In the genomic region with DNA sequence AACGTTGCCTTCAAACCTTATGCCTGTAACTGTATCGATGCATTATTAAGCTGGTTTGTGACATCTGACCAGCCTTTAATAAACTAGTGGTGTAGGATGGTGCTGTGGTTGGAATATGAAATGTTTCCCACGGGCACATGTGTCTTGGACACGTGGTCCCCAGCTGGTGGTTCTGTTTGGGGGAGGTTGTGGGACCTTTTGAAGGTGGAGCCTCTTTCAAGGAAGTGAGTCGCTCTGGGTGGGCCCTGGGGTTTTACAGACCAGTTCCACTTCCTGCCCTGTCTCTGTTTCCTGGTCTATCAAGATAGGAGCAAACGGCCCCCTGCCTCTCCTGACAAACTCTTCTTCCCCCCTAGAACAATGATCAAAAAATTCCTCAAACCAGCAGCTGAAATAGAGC, we compare ENCODE assay signal across 11 mouse cellular contexts.
DNase-seq lines count a peak whose midpoint lies in the region; ATAC-seq and TF ChIP-seq lines count a peak whose summit lies in the region.
"Had no signal": no experiment of that assay in that cellular context is flagged by ENCODE, and none has a peak within 500 bp of the region (broad histone marks: within the 10 kb centered on the region; RNA-seq: fewer than 3 reads in every experiment).

No protein-coding gene starts in this region.

- H3K27me3 ChIP-seq in stomach, embryonic 16.5 days (ENCODE audit: control insufficient read depth, insufficient read depth, low read length): no peaks in the 10 kb centered on the region
- no peaks in the 10 kb centered on the region for H3K27me3 ChIP-seq in stomach, postnatal 0 days (ENCODE audit: control insufficient read depth, insufficient read depth, low read length)
- H3K27me3 ChIP-seq in heart, embryonic 14.5 days (ENCODE audit: control insufficient read depth, insufficient read depth, low read length): no peaks in the 10 kb centered on the region
- H3K27me3 ChIP-seq in hindbrain, embryonic 14.5 days (ENCODE audit: control insufficient read depth, insufficient read depth, low read length): no peaks in the 10 kb centered on the region
- H3K27me3 ChIP-seq: lung, embryonic 15.5 days; neural tube, embryonic 15.5 days had no signal

- H3K4me2 ChIP-seq in stomach, embryonic 16.5 days (ENCODE audit: low read depth, low read length): no peak overlapping the region
- no peak overlapping the region for H3K4me2 ChIP-seq in stomach, postnatal 0 days (replicated peaks; ENCODE audit: low read depth)
- no peak overlapping the region for H3K4me2 ChIP-seq in heart, embryonic 14.5 days (ENCODE audit: low read length)
- H3K4me2 ChIP-seq in hindbrain, embryonic 14.5 days (replicated peaks): no peak overlapping the region
- H3K4me2 ChIP-seq: lung, embryonic 15.5 days; neural tube, embryonic 15.5 days had no signal

- H3K27ac ChIP-seq in stomach, embryonic 16.5 days (ENCODE audit: low read length): peak overlapping the region; percentile 82; the same call in 1 of the 2 replicates
- no peak overlapping the region for H3K27ac ChIP-seq in stomach, postnatal 0 days (replicated peaks)
- peak overlapping the region; percentile 94 to 96 for H3K27ac ChIP-seq in heart, embryonic 14.5 days (replicated peaks in 1 of 2; ENCODE audit: control insufficient read depth in 1 of 2, insufficient read depth in 1 of 2, low read depth in 2 of 2, low read length in 2 of 2)
- no peak overlapping the region for H3K27ac ChIP-seq in hindbrain, embryonic 14.5 days
- H3K27ac ChIP-seq: hindbrain, embryonic 10.5 days; lung, embryonic 15.5 days; neural tube, embryonic 15.5 days had no signal

- no peaks in the 10 kb centered on the region for H3K36me3 ChIP-seq in stomach, embryonic 16.5 days (ENCODE audit: control insufficient read depth, insufficient read depth, low read length)
- H3K36me3 ChIP-seq in stomach, postnatal 0 days (ENCODE audit: control insufficient read depth, insufficient read depth, low read length): no peaks in the 10 kb centered on the region
- no peaks in the 10 kb centered on the region for H3K36me3 ChIP-seq in heart, embryonic 14.5 days (ENCODE audit: control insufficient read depth, insufficient read depth, low read length)
- no peaks in the 10 kb centered on the region for H3K36me3 ChIP-seq in hindbrain, embryonic 14.5 days (replicated peaks; ENCODE audit: control insufficient read depth, insufficient read depth)
- H3K36me3 ChIP-seq: hindbrain, embryonic 10.5 days; lung, embryonic 15.5 days; neural tube, embryonic 15.5 days had no signal

- H3K4me1 ChIP-seq in stomach, embryonic 16.5 days (ENCODE audit: control insufficient read depth, insufficient read depth, low read length): peaks cover 16% of the 10 kb centered on the region
- peaks cover 6% of the 10 kb centered on the region for H3K4me1 ChIP-seq in stomach, postnatal 0 days (replicated peaks; ENCODE audit: control insufficient read depth, insufficient read depth)
- peaks cover 39 to 50% of the 10 kb centered on the region in 2 experiments for H3K4me1 ChIP-seq in heart, embryonic 14.5 days (ENCODE audit: control insufficient read depth in 2 of 2, insufficient read depth in 2 of 2, low read length in 2 of 2)
- H3K4me1 ChIP-seq in hindbrain, embryonic 14.5 days (replicated peaks; ENCODE audit: control insufficient read depth, insufficient read depth, low read length): 0 out of 2 replicates have a peak, but pooled peaks cover 3% of the 10 kb centered on the region

- no peak for DNase-seq in stomach, postnatal 0 days (ENCODE audit: low spot score)
- DNase-seq in naive thymus-derived CD4-positive, alpha-beta T cell, adult 2 months (ENCODE audit: low read depth): peak; percentile 56
- DNase-seq in ovary, postnatal 14 days (ENCODE audit: low spot score): no peak
- DNase-seq in cerebellum, adult 11 months: no peak
- no peak for DNase-seq in hindbrain, embryonic 14.5 days (ENCODE audit: low spot score)
- no peak for DNase-seq in adrenal gland, adult 8-10 months

- H3K4me3 ChIP-seq in stomach, embryonic 16.5 days (replicated peaks; ENCODE audit: low read length): no peak overlapping the region
- no peak overlapping the region for H3K4me3 ChIP-seq in stomach, postnatal 0 days (ENCODE audit: low read depth, low read length)
- H3K4me3 ChIP-seq in heart, embryonic 14.5 days (ENCODE audit: control insufficient read depth in 1 of 2, insufficient read depth in 1 of 2, low read depth in 1 of 2, low read length in 2 of 2): no peak overlapping the region
- H3K4me3 ChIP-seq in hindbrain, embryonic 14.5 days (replicated peaks; ENCODE audit: low read length): no peak overlapping the region
- H3K4me3 ChIP-seq: hindbrain, embryonic 10.5 days; lung, embryonic 15.5 days; neural tube, embryonic 15.5 days had no signal

- no peaks in the 10 kb centered on the region for H3K9me3 ChIP-seq in stomach, embryonic 16.5 days (replicated peaks; ENCODE audit: control insufficient read depth, low read length)
- no peaks in the 10 kb centered on the region for H3K9me3 ChIP-seq in stomach, postnatal 0 days (ENCODE audit: control insufficient read depth, low read length)
- H3K9me3 ChIP-seq in heart, embryonic 14.5 days (ENCODE audit: control insufficient read depth, low read length): no peaks in the 10 kb centered on the region
- no peaks in the 10 kb centered on the region for H3K9me3 ChIP-seq in hindbrain, embryonic 14.5 days (ENCODE audit: control insufficient read depth, low read length)
- H3K9me3 ChIP-seq: hindbrain, embryonic 10.5 days; lung, embryonic 15.5 days; neural tube, embryonic 15.5 days had no signal

- 65% methylated on average over 6 of the region's 6 CpGs for WGBS in stomach, embryonic 16.5 days
- 73% methylated on average over 6 of the region's 6 CpGs for WGBS in stomach, postnatal 0 days
- 60% methylated on average over 6 of the region's 6 CpGs for WGBS in heart, embryonic 14.5 days
- 77% methylated on average over 6 of the region's 6 CpGs for WGBS in hindbrain, embryonic 14.5 days

- no peak for TF ChIP-seq CTCF in stomach, postnatal 0 days (IDR thresholded peaks at IDR 0.05; ENCODE audit: low read depth)

- TF ChIP-seq EP300 in stomach, postnatal 0 days (optimal IDR thresholded peaks at IDR 0.05): no peak

- no peak overlapping the region for H3K9ac ChIP-seq in stomach, embryonic 16.5 days (ENCODE audit: low read length)
- no peak overlapping the region for H3K9ac ChIP-seq in stomach, postnatal 0 days (ENCODE audit: low read length)
- peak overlapping the region; percentile 55 for H3K9ac ChIP-seq in heart, embryonic 14.5 days (ENCODE audit: low read length)
- H3K9ac ChIP-seq in hindbrain, embryonic 14.5 days: no peak overlapping the region
- H3K9ac ChIP-seq: lung, embryonic 15.5 days; neural tube, embryonic 15.5 days had no signal

- ATAC-seq in stomach, embryonic 16.5 days (ENCODE audit: insufficient read depth, low FRiP score): no peak
- no peak for ATAC-seq in stomach, postnatal 0 days (ENCODE audit: low FRiP score, low TSS enrichment)
- no peak for ATAC-seq in heart, embryonic 14.5 days (ENCODE audit: insufficient number of reproducible peaks, insufficient read depth, low FRiP score, low read depth)
- no peak for ATAC-seq in hindbrain, embryonic 14.5 days (ENCODE audit: low FRiP score)

Comparison
In these comparisons a context has a peak if more than half of its experiments do, and no peak if none do; other contexts are left out.
1. H3K27ac ChIP-seq: peak in stomach, embryonic 16.5 days (single experiment) and heart, embryonic 14.5 days (2 of 2); none in stomach, postnatal 0 days (single experiment) and hindbrain, embryonic 14.5 days (single experiment).